Mouse (Mus musculus) CD4-positive, CD25-positive, alpha-beta regulatory T cell, adult 4 months (primary cell): Measurements from ENCODE around the gene Npas2. TPM values are rescaled to one million over a fixed set of nuclear protein-coding genes. Genes with fewer than 3 reads are reported as not detected.

Experiments
- ATAC-seq: one replicate; pipeline ENCODE4 v1.8.0; 2017
- polyA plus RNA-seq, 2 experiments: library from polyadenylated mRNA; unstranded; fragments of 100-300 nt; shearing (Covaris generic); gene quantifications; one replicate each; pipeline ENCODE4 v1.2.1; 2017

Gene Npas2
- polyA plus RNA-seq, 2 experiments from 2014 or later = 0.17 to 0.32 TPM

DNA sequence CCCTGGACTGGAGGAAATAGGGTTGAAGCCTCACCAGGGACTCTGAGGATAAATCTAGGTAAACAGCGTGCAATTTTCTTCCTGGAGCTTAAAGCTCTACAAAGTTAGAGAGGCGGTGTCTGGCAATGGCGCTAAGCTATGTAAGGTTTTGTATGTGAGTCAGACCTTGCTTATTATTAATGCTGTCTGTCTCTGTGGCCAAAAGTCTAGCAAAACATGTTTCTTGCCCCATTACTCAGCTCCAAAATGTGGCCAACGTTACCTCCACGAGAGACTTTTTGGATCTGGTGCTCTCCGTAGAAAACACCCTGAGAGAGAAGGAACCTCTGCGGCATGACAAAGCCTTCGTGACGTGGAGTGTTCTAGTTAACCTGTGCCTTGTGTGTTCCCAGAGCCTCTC lies 93.5 kb downstream of the Npas2 start:
- no peak for ATAC-seq

DNA sequence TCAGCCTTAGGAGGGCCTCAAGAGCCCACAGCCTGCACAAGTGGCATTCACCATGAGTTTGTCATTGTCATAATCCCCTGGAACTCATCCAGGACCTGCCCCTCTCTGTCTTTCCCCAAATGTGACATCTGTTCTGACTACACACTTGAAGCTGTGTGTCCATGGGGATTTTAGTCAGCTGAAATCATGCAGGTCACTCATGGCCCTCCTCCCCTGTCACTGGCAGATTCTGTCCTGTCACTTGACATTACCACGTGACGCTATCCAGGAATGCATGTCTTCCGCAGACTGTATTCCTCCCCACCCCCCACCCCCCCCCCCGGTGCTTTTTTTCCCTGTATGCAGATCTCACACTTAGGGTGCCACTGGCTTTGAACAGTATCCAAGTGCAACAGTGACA lies 94.3 kb downstream of the Npas2 start:
- ATAC-seq = no peak

DNA sequence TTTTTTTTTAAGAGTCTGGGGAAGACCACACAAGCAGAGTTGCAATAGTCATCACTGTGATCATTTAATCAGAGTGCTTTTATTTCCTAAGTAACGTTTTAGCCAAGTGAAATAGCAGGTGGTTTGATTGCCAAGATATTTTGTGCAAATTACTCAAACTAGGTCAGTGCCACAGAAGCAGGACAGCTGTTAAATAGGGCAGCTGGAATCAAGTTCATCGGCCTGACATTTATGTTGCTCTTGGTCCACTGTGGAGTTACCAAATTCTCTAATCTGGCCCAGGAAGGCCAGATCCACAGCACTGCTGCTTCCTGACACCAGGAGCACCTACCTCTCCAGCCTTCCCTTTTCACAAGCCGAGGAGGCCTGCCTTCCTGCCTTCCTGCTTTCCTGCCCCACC lies 94.9 kb downstream of the Npas2 start:
- ATAC-seq = no peak

DNA sequence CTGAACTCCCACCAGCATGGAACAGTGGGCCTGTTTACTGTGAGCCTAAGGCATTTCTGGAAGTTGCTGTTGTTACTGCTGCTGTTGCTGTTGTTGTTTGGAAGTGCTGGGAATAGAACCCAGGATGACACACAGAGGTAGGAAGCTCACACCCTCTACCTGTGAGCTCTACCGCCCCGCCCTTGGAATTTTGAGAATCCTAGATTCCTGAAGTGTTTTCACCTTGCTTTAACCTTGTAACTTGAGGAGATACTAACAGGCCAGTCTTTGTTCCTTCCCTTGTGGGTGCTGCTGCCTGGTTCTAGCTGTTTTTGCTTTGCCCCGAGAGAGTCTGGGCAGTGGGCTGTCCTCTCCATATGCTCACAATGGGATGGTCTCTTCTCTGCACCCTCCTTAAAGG lies 98.5 kb downstream of the Npas2 start:
- no peak for ATAC-seq

DNA sequence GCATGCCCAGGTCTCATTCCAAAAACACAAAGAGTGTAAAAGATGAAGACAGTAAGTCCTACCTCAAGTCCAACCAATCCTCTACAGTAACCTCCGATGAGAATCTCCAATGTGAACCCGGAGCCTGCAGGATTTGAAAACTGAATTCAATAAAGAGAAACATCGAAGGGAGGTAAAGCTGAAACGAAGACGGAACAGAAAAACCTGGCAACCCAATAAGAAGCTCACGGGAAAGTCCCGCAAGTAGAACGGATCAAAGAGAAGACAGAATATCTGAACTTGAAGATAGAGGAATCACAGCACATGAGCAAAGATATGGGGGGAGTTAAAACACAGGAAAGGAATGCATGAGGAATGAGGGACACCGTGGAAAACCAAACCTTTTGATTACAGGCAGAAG lies 104.8 kb downstream of the Npas2 start:
- ATAC-seq = no peak

DNA sequence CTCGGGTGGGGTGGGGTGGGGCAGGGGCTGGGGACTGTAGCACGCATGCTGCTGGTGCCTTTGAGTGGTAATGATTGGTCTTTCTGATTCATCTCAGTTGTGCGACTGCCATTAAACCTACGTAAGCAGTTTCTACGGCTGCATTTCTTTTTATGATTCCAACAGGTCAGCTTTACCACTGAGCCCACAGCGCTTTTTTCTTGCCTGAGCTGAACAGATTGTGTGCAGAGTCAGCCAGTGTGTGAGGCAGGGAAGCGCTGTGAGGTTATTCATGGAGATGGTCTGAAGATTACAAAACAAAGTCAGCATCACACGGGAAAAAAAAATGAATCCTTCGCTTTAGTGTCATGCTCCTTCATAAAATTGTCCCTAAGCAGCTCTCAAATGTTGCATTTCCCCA lies 106.7 kb downstream of the Npas2 start:
- no peak for ATAC-seq

DNA sequence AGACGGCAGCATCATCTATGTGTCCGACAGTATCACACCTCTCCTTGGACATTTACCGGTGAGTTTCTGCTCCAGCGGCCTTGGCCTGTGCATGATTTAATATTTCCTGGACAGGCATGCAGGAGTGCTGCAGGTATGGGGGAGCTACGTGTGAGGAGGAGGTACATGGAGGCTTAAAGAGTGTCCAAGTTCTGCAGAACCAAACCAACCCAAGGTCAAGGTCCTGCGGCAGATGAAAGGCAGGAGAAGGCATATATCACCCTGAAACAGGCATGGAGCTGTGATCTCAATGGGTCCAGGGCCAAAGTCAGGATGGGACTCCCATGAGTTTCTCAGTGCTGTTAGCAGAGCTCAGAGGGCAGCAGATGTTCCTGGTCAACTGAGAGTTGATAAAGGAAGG lies 107.1 kb downstream of the Npas2 start:
- ATAC-seq = no peak

DNA sequence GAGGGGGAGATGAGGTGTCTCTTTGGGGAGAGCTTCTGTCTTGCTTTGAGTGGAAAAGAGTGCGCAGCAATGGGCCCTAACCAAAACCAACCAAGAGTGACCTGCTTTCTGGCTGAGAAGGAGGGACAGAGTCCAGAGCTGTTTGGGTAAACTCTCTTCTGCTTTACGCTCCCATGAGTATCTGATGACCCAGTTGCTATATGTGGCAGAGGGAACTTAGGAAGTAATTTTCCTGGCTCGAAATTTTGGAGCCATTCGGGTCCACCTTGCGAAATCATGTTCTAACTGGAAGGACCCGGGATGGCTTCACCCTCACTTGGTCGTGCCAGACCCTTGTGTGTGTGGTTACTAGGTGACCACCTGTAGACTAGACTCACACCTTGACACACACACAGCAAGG lies 108.7 kb downstream of the Npas2 start:
- no peak for ATAC-seq

DNA sequence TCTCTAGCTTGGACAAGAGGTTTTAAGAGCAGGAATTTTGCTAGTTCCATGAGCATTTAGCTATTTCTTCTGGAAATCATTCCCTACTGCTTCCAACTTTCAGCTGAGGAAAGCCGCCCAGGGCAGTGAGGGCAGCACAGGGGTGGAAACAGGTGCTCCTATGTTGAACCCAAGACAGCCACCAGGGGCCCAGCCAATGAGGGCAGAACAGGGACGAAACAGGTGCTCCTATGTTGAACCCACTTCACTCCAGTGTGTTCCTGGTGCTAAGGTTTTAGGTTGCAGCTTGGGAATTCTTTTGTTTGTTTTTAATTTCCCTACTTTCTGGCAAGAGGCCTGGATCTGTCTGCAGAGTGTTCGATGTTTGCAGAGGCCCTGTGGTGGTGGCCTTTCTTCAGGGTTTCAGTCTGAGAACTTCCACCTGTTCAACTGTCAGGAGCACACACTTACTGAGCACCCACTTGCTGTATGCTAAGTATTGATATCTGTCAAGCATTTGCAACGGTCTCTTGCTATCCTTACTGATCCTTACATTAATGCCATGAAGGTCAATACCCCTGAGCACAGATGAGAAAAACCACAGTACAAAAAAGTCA lies 109.6 kb downstream of the Npas2 start:
- ATAC-seq = no peak

DNA sequence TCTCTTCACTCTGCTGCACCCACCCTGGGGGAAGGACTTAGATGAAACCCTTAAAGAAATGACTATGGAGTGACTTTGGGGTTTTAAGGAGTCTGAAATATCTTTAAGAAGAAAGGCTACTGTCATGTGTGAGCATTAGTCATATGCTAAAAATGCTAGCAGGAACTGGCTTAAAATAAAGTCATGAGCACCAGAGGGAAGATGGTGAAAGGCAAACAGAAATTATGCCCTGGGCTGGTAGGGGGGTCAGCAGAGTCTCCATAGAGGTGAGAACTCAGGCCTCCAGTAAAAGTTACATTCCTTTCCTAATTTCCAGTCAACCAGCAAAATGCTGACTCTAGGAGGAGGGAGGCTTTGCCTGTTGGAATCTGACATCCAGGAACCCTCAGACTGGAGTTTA lies 113.8 kb downstream of the Npas2 start:
- ATAC-seq = no peak

DNA sequence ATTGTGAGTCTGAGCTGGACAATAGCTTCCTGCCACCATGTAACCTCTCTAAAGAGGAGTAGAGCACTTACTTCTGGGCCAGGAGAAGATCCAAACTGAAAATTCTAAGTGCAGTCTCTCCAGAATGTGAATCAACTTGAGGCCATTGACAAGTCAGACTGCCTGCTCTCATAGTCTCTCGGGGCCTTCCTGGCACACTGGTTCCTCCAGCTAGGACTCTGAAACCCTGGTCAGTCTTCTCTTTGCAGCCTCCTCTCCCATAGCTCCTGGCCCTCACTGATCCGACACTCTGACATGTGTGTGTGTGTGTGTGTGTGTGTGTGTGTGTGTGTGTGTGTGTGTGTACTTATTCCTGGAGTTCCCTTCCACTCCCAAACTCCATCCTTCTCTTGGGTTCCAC lies 114.4 kb downstream of the Npas2 start:
- ATAC-seq = no peak

DNA sequence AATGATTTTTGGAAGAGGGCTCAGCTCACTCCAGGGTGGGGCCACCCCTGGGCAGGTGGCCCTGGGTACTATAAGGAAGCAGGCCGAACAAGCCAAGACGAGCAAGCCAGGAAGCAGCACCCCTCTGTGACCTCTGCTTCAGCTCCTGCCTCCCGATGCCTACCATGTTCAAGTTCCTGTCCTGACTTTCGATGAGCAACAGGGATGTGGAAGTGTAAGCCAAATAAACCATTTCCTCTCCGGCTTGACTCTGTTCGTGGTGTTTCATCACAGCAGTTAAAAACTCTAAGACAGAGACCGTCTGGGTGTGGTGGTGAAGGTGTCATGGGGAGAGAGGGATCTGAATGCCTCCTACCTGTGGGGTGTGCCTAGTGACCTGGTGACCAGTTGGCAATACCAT lies 116.0 kb downstream of the Npas2 start:
- ATAC-seq = no peak

DNA sequence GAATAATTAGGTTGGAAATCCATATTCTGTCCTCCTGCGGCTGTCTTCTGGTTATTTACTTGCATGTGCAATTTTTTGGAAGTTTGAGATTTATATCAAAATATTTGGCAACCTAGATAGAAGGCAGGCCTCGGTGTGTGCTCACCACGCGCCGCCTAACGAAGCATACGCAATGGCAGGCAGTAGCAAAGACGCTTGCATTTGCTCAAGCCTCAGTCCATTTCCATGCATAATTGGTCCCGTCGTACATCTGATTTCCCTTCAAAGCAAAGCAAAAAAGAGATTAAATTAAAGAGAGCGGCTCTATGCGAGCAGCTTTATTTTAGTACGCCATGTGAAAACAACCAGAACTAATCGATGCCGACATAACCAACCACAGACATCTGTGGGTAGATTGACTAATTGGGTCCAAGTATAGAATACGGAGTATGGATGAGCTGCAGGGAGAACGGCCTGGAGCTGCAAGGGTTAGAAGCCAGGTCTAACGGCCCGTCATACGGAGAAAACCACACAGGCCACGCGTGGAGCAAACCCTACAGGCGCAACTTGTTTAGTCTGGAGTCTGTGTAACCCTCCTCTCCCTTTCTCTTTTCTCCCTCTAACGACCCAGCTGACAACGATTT lies 118.9 kb downstream of the Npas2 start:
- ATAC-seq = no peak

DNA sequence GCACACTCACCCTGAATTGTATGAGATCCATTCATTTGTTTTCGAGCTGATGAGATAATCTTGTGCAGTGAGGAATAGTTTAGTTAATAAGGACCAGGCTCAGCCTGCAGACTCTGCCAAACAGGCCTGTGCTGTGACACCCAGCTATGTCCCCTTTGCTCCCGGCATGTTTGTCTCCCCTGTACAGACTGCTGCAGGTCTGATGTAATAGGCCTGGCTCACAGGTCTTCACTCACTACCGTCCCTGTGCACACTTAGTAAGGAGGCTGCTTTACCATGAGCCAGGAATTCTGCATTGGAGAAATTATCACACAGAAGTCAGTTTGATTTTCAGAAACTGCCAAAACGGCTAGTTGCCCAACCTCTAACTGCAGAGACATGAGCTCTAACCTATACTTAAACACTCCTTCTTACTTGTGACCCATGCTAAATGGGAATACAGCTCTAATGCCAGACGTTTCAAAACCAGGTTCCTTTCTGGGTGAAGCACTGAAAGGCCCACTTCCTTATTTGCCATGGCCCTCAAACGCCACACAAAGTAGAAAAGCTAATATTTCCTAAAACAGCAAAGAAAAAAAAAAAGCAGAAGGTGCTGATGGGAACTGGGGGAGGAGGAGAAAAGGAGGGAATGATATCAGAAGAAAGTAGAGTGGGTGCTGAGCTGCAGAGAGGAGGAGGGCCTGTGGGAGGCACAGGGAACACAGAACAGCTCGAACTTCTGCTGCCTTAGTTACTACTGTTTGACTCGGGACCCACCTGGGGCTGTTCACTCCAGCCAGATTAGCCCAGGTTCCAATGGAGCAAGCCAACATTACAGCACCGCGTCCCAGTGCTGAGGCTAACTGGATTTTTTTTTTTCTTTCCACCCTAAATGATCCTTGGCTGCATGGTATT lies 120.1 kb downstream of the Npas2 start:
- no peak for ATAC-seq

DNA sequence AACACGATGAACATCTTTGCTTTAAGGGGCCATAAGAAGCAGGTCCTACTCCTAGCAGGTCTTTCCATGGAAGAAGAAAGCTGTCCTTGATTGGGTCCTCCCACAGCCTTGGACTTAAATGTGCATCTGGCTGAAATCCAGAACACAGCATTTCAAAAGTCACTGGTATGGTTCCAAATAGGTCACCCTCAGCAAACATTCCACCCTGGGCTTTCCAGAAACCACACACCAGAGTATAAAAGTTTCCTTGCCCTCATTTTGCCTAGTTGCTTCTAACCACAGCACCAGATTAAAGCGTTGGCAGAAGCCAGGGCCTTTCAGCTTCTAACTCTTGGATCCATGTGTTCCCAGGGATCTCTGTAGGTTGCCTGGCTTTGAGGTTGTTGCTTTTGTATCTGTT lies 124.4 kb downstream of the Npas2 start:
- no peak for ATAC-seq

DNA sequence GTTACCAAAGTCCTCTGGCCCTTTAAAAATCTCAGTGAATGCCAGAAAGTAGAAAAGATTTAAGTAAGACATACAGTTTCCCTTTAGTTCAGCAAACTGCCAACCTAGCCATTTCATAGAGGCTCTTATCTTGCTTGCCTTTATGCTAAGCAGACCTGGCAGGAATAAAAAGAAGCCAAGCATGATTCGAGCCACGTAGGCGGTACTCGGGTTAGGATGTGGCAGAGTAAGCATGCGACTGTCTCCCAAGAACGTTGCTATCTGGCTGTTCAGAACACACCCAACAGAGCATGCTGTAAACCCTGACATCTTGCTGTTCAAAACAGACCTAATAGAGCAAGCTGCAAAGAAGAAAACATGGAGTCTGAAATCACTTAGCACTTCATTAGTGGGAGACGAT lies 125.3 kb downstream of the Npas2 start:
- ATAC-seq = no peak

DNA sequence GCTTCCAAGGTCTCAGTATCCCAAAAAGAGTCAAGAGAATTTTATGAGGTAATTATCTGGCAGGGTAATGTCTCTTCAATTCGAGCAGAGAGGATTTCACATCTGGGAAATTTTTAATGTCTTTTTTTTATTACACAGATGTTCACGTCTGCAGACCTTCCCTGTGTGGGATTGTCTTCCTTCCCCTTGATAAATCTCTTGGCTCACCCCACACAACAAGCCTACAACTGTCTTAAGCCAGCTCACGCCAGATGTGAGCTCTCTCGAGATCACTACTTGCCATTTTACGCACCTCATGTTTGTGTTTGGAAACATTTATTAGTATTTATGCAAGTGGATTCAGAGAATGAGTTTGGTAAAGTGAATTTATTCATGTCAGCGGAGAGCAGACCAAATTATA lies 128.4 kb downstream of the Npas2 start:
- ATAC-seq = no peak

DNA sequence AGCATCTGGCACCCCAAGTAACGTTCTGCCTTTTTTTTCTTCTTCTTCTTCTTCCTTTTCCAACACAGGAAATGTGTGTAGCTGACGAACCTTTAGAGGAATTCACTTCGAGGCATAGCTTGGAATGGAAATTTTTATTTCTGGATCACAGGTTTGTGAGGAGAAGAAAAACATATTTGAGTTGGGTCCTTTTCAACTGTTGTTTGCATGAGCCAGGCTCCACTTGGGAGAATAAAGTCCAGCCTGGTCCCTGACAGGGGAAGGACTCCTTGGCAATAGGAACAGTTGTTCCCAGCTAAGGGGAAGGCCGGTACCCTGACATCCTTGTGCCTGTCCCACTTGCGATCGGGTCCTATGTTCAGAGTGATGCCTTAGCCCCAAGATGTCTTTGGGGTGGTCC lies 131.7 kb downstream of the Npas2 start:
- ATAC-seq = no peak

DNA sequence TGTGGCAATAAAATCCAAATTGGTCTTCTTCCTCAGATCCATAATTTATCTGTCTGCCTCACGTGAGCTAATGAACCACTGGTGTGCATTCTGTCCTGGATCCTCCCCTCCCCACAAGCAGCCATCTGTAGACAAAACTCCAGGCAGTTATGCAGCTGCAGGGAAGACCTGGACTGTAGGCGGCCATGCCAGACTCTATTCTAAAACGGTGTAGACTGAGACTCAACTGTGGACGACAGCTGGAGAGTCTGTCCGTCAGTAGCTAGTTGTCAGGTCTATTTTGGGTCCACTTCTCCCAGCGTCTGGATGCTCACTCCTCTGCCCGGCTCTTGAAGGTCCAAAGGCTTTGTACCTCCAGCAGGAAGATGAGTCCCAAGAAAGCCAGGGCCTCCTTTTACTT lies 134.0 kb downstream of the Npas2 start:
- no peak for ATAC-seq

DNA sequence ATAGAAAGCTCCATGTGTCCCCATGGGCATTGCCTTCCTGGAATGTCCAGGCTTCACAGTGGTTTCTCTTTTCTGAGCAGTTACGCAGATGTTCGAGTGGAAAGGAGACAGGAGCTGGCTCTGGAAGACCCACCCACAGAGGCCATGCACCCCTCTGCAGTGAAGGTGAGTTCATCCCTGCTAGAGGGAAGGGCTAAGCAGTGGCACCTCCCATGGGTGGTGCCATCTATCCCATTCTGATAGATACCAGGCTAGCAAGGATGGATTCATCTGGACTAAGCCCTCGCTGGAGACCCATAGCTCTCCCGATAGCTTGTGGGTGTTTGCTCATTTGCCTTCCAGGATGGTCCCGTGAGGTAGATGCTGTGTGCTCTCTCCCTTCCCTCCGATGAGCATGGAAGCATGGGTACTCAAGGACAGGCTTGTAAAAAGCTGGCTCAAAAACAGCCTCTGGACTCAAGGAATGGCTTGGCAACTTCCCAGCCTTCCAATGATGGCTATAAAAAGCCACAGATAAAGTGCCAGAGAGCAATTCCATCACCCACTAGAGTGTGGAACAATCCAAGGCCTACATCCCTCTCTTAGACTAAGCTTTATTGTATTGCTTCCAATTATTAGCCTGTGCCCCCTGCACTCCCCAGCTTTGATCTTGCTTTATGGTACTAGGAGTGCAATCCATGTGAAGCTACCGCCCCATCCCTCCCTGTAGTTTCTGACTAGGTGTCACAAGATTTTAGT lies 137.5 kb downstream of the Npas2 start:
- ATAC-seq = no peak

DNA sequence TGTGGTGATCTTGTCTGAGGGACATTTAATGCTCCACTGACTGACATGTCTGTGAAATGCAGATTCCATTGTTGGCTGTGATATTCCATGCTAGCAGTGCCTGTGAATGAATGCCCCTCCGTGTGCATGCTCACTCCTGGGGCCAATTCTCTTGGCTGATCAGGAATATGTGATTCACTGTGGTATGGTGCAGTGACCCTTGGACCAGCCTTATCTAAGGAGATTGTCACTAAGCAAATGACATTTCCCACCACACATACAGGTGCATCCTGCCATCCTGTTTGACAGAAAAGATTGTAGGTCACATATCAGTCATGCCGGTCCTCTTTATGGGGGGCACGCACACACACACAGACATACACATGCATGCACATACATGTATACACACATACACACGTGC lies 138.9 kb downstream of the Npas2 start:
- ATAC-seq = no peak

DNA sequence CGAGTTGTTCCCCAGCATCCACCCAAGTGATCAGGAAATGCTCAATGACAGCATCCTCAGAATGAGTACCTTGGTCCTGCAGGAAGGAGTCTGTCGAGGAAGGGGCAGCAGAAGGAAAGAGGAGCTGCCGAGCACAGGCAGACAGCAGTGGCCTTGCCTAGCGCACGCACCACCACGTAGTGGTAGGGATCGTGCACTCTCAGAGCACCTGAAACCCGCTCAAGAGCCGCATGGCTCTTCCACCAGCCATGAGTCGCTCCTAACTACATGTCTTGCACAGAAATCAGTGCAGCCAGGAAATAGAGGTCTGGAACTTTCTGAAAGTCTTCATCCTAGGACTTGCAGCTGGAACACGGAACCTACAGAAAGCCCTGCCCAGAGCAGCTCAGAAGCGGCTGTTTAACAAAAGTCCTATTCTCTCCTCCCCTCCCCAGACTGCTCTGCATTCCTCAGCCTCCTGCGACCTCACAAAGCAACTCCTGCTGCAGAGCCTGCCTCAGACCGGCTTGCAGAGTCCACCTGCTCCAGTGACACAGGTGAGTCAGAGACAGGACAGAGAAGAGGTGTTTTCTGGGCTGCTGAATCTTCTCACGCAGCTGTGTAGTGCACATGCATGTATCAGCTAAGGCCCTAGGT lies 142.1 kb downstream of the Npas2 start:
- ATAC-seq = no peak

DNA sequence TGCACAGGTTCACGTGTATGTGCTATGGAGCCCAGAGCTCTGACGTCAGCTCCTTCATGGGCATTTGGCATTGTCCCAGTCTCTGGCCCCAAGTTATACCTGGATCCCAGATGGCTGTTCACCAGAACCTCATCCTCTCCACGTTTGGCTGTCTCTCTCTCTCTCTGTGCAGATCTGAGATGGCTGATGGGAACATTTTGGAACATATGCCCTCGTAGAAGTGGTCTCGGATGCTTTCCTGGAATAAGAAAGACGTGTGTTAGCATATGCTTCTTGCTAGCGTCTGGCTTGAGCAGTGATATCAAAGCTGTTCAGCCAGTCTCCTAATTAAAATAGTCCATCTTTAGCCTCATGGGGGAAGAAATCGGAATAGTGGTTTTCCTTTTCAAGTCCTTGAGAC lies 143.3 kb downstream of the Npas2 start:
- no peak for ATAC-seq
